Mouse (Mus musculus) hindbrain, embryonic 13.5 days (tissue): Measurements from ENCODE around the gene Gm44579. TPM values are rescaled to one million over a fixed set of nuclear protein-coding genes. Genes with fewer than 3 reads are reported as not detected.

Experiments
- ATAC-seq: fragments of 200-750 bp; cut with Nextera tagmentation; 2 replicates; pipeline ENCODE4 v1.8.0; 2017; ENCODE audit warnings: moderate TSS enrichment; ENCODE audit not compliant: low FRiP score
- H3K27ac ChIP-seq: fragments of 300-500 bp; sonication (generic); 2 replicates; pipeline ENCODE4 v1.5.1; 2015; ENCODE audit warnings: inconsistent platforms, mild to moderate bottlenecking, moderate library complexity
- H3K27me3 ChIP-seq: fragments of 300-500 bp; sonication (generic); 2 replicates; pipeline ENCODE4 v1.6.1; 2015; ENCODE audit warnings: mild to moderate bottlenecking, inconsistent platforms
- H3K36me3 ChIP-seq: fragments of 300-500 bp; sonication (generic); 2 replicates; pipeline ENCODE4 v1.6.1; 2015; ENCODE audit warnings: mild to moderate bottlenecking, inconsistent platforms
- H3K4me1 ChIP-seq: fragments of 300-500 bp; sonication (generic); replicated peaks from 2 replicates; pipeline ENCODE4 v1.6.1; 2015; ENCODE audit warnings: inconsistent platforms
- H3K4me2 ChIP-seq: fragments of 300-500 bp; sonication (generic); 2 replicates; pipeline ENCODE4 v1.6.1; 2015; ENCODE audit warnings: inconsistent platforms, mild to moderate bottlenecking, moderate library complexity
- H3K4me3 ChIP-seq: fragments of 300-500 bp; sonication (generic); 2 replicates; pipeline ENCODE4 v1.5.1; 2015; ENCODE audit warnings: mild to moderate bottlenecking, inconsistent platforms
- H3K9ac ChIP-seq: fragments of 300-500 bp; sonication (generic); 2 replicates; pipeline ENCODE4 v1.6.1; 2015; ENCODE audit warnings: mild to moderate bottlenecking, inconsistent platforms
- H3K9me3 ChIP-seq: fragments of 300-500 bp; sonication (generic); 2 replicates; pipeline ENCODE4 v1.6.1; 2016; ENCODE audit warnings: inconsistent platforms
- whole genome bisulfite sequencing: fragments of 180-500 bp; shearing (Covaris S2); methylation state at CpG from one replicate; pipeline ENCODE4 v1.1.7; 2015; 5-methylcytosine and 5-hydroxymethylcytosine counted together
- polyA plus RNA-seq: library from polyadenylated mRNA; unstranded; fragments of >200 nt; fragmentation: Nextera tagmentation; extraction: Ambion mirVana; gene quantifications from 2 replicates; pipeline ENCODE4 v1.2.1, GENCODE M21; 2015

The Gm44579 gene
- polyA plus RNA-seq, 1 experiment from 2014 or later: not detected

- Histone ChIP-seq H3K9ac (peak within 1 kb of the TSS; percentile 78), H3K4me2 (peak within 1 kb of the TSS; percentile 88), H3K9me3 (no peaks in the 10 kb centered on the region), H3K27ac (peak within 1 kb of the TSS; percentile 95), H3K27me3 (peaks cover 43% of the 10 kb centered on the region), H3K4me1 (peaks cover 50% of the 10 kb centered on the region), H3K4me3 (peak within 1 kb of the TSS; percentile 66), H3K36me3 (no peaks in the 10 kb centered on the region)
- peak; percentile 75 for ATAC-seq
- under 1% methylated on average over 16 of the region's 18 CpGs for WGBS
Observed at GRCm38 (mm10) chr15:98166963-98167644, 53.7 kb downstream of the Gm44579 start, which contains the start of gene Ccdc184. Gene Ccdc184 (plus strand): TSS chr15:98167158.

- Histone ChIP-seq H3K9me3 (no peaks in the 10 kb centered on the region), H3K4me2 (peak within 1 kb of the TSS; percentile 88; the same call in 1 of the 2 replicates), H3K4me1 (peaks cover 34% of the 10 kb centered on the region), H3K27me3 (peaks cover 32% of the 10 kb centered on the region), H3K27ac (no peak within 1 kb of the TSS), H3K36me3 (no peaks in the 10 kb centered on the region), H3K4me3 (no peak within 1 kb of the TSS), H3K9ac (no peak within 1 kb of the TSS)
- WGBS: 82% methylated on average over 5 of the region's 5 CpGs
- no peak for ATAC-seq
Observed at GRCm38 (mm10) chr15:98165525-98165924, 55.3 kb downstream of the Gm44579 start, which contains the start of gene Asb8. Gene Asb8 (minus strand): TSS chr15:98165625.

GRCm38 (mm10) chr15:98162561-98162960, 58.2 kb downstream of the Gm44579 start:
- Histone ChIP-seq H3K27me3 (peaks cover 7% of the 10 kb centered on the region; the same call in 1 of the 2 replicates), H3K4me3 (no peak overlapping the region), H3K36me3 (no peaks in the 10 kb centered on the region), H3K9me3 (no peaks in the 10 kb centered on the region), H3K4me1 (peaks cover 6% of the 10 kb centered on the region), H3K4me2 (no peak overlapping the region), H3K27ac (no peak overlapping the region), H3K9ac (no peak overlapping the region)
- WGBS: 81% methylated on average over 4 of the region's 4 CpGs
- no peak for ATAC-seq

- Histone ChIP-seq H3K36me3 (no peaks in the 10 kb centered on the region), H3K9ac (no peak overlapping the region), H3K4me1 (no peaks in the 10 kb centered on the region), H3K27me3 (peaks cover 7% of the 10 kb centered on the region; the same call in 1 of the 2 replicates), H3K27ac (no peak overlapping the region), H3K4me2 (no peak overlapping the region), H3K4me3 (no peak overlapping the region), H3K9me3 (no peaks in the 10 kb centered on the region)
- WGBS: 52% methylated on average over 19 of the region's 19 CpGs
- no peak for ATAC-seq
Observed at GRCm38 (mm10) chr15:98161026-98161805, 59.6 kb downstream of the Gm44579 start.

GRCm38 (mm10) chr15:98157253-98157652, 63.5 kb downstream of the Gm44579 start:
- Histone ChIP-seq H3K27me3 (no peaks in the 10 kb centered on the region), H3K36me3 (no peaks in the 10 kb centered on the region), H3K9me3 (no peaks in the 10 kb centered on the region), H3K27ac (no peak overlapping the region), H3K4me3 (no peak overlapping the region), H3K9ac (no peak overlapping the region), H3K4me2 (no peak overlapping the region), H3K4me1 (no peaks in the 10 kb centered on the region)
- WGBS: 75% methylated on average over 1 of the region's 1 CpGs
- ATAC-seq: no peak

GRCm38 (mm10) chr15:98155944-98156343, 64.8 kb downstream of the Gm44579 start:
- Histone ChIP-seq H3K9me3 (no peaks in the 10 kb centered on the region), H3K4me2 (no peak overlapping the region), H3K36me3 (no peaks in the 10 kb centered on the region), H3K27me3 (no peaks in the 10 kb centered on the region), H3K4me1 (no peaks in the 10 kb centered on the region), H3K4me3 (no peak overlapping the region), H3K9ac (no peak overlapping the region), H3K27ac (no peak overlapping the region)
- ATAC-seq: no peak
- WGBS: 74% methylated on average over 4 of the region's 4 CpGs

- no peaks in the 10 kb centered on the region for H3K4me1 ChIP-seq
- no peaks in the 10 kb centered on the region for H3K9me3 ChIP-seq
- no peaks in the 10 kb centered on the region for H3K36me3 ChIP-seq
- 96% methylated on average over 5 of the region's 5 CpGs for WGBS
- no peaks in the 10 kb centered on the region for H3K27me3 ChIP-seq
- no peak overlapping the region for H3K4me3 ChIP-seq
- no peak for ATAC-seq
- no peak overlapping the region for H3K9ac ChIP-seq
- H3K4me2 ChIP-seq: no peak overlapping the region
- H3K27ac ChIP-seq: no peak overlapping the region
Observed at GRCm38 (mm10) chr15:98155272-98155671, 65.5 kb downstream of the Gm44579 start.

- WGBS: 86% methylated on average over 3 of the region's 3 CpGs
- H3K9me3 ChIP-seq: no peaks in the 10 kb centered on the region
- H3K4me2 ChIP-seq: no peak overlapping the region
- no peak overlapping the region for H3K4me3 ChIP-seq
- no peak overlapping the region for H3K27ac ChIP-seq
- no peaks in the 10 kb centered on the region for H3K36me3 ChIP-seq
- H3K9ac ChIP-seq: no peak overlapping the region
- no peak for ATAC-seq
- no peaks in the 10 kb centered on the region for H3K4me1 ChIP-seq
- no peaks in the 10 kb centered on the region for H3K27me3 ChIP-seq
Observed at GRCm38 (mm10) chr15:98154631-98155030, 66.1 kb downstream of the Gm44579 start.

GRCm38 (mm10) chr15:98154146-98154545, 66.6 kb downstream of the Gm44579 start:
- WGBS: 70% methylated on average over 4 of the region's 4 CpGs

GRCm38 (mm10) chr15:98153625-98154024, 67.2 kb downstream of the Gm44579 start:
- H3K27ac ChIP-seq: no peak overlapping the region
- no peak overlapping the region for H3K4me2 ChIP-seq
- no peaks in the 10 kb centered on the region for H3K36me3 ChIP-seq
- H3K9me3 ChIP-seq: no peaks in the 10 kb centered on the region
- WGBS: 39% methylated on average over 3 of the region's 3 CpGs
- H3K4me1 ChIP-seq: no peaks in the 10 kb centered on the region
- no peak for ATAC-seq
- no peak overlapping the region for H3K9ac ChIP-seq
- H3K4me3 ChIP-seq: no peak overlapping the region
- no peaks in the 10 kb centered on the region for H3K27me3 ChIP-seq

More at GRCm38 (mm10) chr15:98154146-98154545, 66.6 kb downstream of the Gm44579 start:
- H3K9ac ChIP-seq: no peak overlapping the region
- no peak overlapping the region for H3K4me2 ChIP-seq
- no peaks in the 10 kb centered on the region for H3K36me3 ChIP-seq
- ATAC-seq: no peak
- no peak overlapping the region for H3K4me3 ChIP-seq
- H3K4me1 ChIP-seq: no peaks in the 10 kb centered on the region
- no peaks in the 10 kb centered on the region for H3K27me3 ChIP-seq
- H3K9me3 ChIP-seq: no peaks in the 10 kb centered on the region
- no peak overlapping the region for H3K27ac ChIP-seq

GRCm38 (mm10) chr15:98152916-98153315, 67.9 kb downstream of the Gm44579 start:
- ATAC-seq: no peak
- no peak overlapping the region for H3K9ac ChIP-seq
- H3K9me3 ChIP-seq: no peaks in the 10 kb centered on the region

GRCm38 (mm10) chr15:98149166-98149602, 71.6 kb downstream of the Gm44579 start:
- no peak overlapping the region for H3K27ac ChIP-seq
- no peak overlapping the region for H3K9ac ChIP-seq
- 81% methylated on average over 10 of the region's 10 CpGs for WGBS
- peaks cover 14% of the 10 kb centered on the region for H3K4me1 ChIP-seq
- H3K9me3 ChIP-seq: no peaks in the 10 kb centered on the region
- ATAC-seq: no peak
- H3K27me3 ChIP-seq: no peaks in the 10 kb centered on the region
- H3K4me3 ChIP-seq: no peak overlapping the region
- H3K4me2 ChIP-seq: no peak overlapping the region
- H3K36me3 ChIP-seq: no peaks in the 10 kb centered on the region

More at GRCm38 (mm10) chr15:98152916-98153315, 67.9 kb downstream of the Gm44579 start:
- Histone ChIP-seq H3K4me3 (no peak overlapping the region), H3K27me3 (no peaks in the 10 kb centered on the region), H3K27ac (no peak overlapping the region), H3K36me3 (no peaks in the 10 kb centered on the region), H3K4me2 (no peak overlapping the region), H3K4me1 (no peaks in the 10 kb centered on the region)
- 77% methylated on average over 7 of the region's 7 CpGs for WGBS
